Mouse (Mus musculus) cerebellum, postnatal 4 days (tissue): ENCODE results near the gene Acbd3.

Source experiments
- DNase-seq, 2 experiments: peaks; one replicate each; pipeline ENCODE4 v3.0.0; 2022; ENCODE audit warnings: low spot score in 2 of 2, mixed read lengths in 1 of 2

Acbd3 gene

DNA sequence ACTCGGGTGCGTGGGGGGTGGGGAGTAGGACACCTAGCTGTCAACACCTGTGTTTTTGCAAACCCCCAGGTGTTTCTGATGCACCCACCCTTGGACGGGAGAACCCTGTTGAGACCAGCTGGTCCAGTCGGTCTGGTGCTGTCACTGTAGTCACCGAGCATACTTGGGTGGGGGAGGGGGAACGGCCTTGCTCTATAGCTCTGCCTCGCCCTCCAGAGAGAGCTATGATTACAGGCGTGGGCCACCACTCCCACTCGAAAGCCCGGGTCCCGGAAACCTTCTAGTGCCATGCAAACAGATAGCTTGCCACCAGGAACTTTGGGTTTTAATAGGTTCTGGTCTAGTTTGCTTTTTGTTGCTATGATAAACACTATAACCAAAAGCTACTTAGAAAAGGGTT is 36.3 kb downstream of the Acbd3 start:
- no peak for DNase-seq

DNA sequence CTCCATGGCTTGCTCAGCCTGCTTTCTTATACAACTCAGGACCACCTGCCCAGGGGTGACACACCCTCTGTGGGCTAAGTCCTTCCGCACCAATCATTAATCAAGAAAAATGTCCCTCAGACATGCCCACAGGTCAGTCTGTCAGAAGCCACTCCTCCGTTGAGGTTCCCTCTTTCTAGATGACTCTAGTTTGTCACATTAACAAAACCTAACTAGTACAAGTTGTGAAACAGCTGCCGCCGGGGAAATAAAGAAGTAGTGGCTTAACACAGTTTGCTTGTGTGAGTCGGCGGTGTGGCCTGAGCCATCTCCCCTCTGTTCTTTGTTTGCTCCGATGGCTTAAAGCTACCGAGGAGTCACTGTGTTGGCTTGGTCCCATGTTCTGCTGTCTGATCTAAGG is 36.8 kb downstream of the Acbd3 start:
- no peak for DNase-seq

DNA sequence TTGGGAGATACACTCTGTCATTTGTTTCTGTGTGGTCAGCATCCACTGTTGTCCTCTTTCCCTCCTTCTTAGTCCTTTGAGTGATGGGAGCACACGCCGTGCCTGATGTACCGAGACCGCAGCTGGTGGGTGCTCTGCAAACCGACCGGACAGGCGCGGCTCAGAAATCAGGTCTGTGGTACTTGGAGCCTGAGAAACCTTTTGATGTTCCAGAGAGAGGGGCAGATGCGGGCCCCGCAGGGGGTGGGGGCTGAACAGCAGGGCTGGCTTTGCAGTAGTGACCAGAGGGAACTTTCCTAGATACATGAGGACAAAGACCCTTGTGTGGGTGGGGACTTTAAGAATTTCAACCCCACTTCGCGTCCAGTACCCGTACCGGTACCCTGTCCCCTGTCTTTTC is 37.5 kb downstream of the Acbd3 start:
- peak in 1 of 2 experiments; percentile 64 for DNase-seq

DNA sequence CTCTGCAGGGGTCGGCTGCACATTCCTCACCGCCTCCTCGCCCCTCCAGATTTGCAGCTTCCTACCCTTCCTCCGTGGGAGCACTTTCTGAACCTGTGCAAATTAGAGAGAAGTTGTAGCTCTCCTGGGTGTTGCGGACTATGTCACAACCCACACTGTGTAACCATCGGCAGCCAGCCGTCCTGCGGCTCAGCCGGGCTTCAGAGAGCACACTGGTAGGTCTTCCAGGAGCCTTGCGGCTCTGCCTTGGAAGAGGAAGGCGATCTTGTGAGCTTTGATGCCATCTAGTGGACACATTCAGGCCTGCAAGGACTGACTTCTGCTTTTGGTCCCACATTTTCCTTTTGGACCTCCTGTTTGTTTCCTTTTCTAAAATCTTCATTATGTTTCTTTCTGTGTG is 38.0 kb downstream of the Acbd3 start:
- DNase-seq: peak; percentile 70 to 89

DNA sequence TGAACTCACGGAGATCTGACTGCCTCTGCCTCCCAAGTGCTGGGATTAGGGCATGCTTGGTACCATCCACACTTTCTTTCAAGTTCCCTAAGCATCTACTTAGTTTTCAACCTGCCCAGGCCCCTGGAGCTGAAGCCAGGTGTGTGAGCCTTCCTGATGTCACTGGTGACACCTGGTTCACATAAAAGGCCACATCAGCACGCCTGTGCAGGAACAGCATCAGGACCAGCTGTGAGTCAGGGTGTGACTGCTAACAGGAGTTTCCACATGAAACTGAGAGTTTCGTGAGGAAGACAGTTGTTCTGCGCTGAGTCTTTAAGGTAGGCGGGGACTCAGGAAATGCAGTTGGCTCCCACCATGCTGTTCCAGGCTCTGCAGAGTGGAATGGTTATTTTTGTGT is 39.5 kb downstream of the Acbd3 start:
- no peak for DNase-seq

DNA sequence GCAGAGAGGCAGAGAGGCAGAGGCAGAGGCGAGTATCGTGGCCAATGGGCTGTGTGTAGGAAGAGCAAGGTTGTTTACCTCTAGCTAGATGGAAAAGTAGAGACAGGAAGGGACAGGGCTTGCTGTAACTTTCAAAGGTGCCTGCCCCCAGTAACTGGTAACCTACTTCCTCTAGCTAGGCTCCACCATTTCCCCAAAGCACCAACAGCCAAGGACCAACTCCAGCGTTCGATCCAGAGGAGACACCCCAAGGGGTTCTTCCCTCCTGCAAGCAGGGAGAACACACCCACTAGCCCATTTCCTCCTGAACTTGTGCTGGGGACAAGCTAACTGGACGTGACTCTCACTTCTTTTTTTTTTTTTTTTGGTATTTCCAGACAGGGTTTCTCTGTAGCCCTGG is 40.7 kb downstream of the Acbd3 start:
- DNase-seq: no peak

DNA sequence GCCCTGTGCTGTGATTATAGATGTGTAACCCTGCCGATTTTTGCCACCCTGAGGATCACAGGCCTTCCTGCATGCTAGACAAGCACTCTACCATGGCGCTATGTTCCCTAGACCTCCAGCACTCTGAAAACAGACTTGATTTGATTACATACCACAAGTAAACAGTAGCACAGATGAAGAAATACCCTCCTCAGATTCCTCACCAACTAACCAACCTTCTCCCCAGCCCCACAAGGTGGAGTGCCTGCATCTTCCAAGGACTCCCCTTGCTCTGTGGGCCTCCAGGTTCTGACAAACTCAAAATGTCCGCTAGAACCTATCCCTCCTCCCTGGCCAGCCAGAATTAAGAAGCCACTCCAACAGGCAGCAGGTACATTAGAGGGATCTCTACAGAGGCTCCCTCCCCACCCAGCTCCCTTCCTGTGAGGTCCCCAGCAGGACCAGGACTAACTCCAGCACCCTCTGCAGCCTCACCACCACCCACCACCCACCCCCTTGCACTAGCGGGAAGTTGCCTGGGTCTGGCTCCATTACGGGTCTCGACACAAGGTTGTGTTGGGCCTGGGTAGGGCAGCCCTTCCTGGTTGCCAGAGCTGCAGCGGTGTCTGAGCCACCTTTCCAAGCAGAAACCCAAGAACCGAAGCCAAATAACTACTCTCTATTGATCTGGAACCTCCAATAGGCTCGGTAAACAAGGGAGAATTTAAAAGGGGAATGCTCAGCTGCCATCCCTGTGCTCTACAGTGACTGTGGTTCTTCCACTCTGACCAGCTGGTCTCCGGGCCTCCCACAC is 41.9 kb downstream of the Acbd3 start:
- DNase-seq: peak in 1 of 2 experiments; percentile 22

DNA sequence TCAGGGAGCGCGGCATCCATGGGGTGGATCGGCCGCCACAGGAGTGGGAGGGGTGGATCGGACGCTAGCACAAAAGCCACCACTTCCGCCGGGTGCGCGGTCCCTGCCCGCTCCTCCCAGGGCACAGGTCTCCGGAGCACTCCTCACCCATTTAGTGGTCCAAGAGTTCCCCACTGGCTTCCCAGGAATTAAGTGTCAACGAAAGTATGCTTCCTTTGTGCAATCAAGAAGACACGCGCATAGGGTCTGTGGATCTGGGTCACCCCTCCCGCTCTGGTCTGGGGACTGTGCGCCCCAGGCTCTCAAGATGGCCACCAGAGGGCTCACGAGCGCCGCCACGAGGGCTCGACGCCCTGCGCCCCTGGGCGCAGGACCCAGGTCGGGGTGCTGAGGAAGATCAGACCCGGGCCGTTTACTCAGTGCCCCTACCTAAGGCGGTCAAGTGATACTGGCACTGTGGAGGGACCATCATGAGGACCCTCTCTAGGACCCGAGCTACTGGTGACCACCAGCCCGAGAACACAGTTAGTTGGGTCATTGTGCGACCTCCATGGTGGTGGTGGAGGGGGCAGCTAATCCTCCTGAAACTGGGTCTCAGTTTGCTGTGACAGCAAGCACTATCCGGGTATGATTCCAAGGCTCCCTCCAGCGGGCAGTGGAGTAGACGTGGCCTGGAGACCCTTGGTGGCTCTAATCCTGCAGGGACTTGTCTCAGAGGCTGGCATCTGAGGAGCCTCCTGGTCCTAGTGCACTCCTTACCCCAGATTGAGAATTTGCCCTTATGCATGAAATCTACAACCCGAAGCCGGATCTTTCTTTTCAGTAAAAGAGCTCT is 42.7 kb downstream of the Acbd3 start:
- DNase-seq: peak; percentile 65 to 83

DNA sequence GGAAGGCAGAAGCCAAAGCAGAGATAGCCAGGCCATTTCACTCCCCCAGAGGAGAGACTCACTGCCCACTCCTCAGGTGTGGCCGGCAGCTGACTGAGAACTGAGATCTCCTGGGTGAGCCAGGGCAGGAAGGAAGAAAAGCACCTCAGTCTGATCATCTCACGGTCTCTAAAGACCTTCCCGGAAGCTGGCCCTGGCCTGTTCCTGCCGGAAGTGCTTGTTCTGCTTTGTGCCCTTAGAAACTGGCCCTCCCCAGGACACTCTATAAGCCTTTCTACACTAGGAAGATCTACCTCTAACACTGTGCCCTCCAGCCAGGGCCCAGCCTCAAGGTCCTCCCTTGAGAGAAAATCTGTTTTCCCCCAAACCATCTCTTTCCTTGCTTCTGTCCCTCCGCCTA is 45.5 kb downstream of the Acbd3 start:
- DNase-seq: no peak

DNA sequence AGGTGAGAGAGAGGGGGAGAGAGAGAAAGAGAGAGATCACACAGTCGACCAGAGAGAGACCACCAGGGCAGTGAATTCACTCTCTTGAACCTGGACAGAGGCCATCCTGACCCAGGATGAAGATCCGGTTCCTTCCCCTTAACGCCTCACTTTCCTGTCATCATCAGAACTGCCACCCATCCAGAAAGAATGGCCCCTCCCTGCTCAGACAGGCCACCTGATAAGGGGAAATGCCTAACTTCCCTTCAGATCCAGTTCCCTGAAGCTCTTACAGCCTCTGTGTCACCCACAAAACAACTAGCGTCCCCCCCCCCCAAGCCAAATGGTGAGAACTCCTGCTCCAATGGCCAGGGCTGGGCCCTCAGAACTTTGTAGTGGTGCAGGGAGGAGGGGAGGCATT is 45.9 kb downstream of the Acbd3 start:
- no peak for DNase-seq

DNA sequence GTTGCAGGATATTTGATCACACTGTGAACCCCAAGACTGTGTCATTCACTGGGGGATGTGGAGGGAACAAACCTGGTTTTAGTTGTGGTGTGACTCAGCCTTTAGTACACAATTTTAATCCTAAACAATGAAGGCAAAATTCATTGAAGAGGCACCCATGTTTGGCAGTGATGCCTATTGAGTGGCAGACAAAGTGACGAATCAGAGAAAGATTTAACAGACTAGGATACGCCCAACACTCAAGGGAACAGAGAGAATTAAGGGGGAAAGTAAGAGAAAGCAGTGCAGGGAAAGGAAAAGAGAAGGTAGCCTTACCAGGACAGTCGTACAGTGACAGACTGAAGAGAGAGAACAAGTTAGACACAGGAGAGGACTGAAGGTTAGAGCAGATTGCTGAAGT is 46.4 kb downstream of the Acbd3 start:
- DNase-seq: no peak

DNA sequence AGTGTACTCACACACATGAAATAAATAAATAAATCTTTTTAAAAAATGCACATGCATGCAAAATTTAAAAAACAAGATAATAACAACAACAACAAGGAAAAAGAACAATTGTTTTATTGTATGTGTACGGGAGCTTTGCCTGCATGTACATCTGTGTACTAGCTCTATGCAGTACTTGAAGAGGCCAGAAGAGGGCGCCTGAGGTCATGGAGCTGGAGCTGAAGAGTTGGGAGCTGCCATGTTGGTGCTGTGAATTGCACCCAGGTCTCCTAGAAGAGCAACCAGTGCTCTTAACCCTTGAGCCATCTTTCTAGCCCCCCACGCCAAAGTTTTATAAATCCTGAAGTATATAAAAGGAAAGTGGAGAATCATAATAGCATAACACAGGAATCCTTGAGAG is 48.8 kb downstream of the Acbd3 start:
- peak in 1 of 2 experiments; percentile 25 for DNase-seq

DNA sequence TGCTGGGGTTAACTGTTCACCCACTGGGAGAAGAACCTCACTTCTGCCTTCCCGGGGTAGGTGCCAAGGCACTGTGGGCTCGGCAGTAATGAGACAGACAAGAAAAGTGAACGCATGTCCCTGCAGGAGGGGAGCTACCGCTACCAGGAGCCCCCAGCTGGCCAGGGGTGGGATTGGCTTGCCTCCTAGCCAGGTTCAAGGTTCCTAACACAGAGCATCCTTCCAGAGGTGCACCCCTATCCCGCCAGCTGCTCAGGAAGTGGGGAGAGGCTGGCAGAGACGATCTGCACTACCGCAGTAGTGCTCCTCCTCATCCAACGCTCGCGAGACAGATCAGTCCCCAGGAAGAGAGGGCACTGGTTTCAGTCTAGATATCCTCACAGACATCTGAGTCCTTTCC is 49.5 kb downstream of the Acbd3 start:
- DNase-seq: no peak

DNA sequence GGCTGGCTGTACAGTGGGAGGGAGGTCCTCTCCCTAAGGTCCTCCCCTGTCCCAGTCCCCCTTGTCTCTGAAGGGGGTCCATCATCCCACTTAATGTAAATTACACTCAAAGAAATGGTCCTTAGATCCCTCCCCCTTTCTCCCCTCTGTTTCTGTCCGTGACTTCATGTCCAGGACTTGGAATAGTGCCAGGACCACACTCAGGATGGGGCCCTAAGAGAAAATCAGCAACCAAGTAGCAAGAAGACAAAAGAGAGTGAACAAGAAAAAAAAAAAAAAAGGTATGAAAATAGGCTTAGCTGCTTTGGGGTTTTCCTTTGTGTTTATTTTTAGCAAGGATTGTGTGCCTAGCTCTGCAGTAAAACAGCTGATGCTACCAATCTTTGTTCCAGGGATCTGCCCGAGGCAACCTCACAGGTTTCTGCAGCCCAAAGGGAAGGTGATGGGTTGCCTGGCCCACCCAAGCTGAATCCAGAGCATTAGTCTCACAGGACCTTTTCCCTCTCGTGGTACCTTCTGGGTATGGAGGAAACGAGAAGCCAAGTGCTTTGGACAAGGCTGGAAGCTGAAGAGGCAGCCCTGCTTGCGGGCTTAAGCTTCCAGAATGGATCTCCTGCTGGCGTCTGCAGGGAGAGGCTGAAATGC is 50.1 kb downstream of the Acbd3 start:
- no peak for DNase-seq

DNA sequence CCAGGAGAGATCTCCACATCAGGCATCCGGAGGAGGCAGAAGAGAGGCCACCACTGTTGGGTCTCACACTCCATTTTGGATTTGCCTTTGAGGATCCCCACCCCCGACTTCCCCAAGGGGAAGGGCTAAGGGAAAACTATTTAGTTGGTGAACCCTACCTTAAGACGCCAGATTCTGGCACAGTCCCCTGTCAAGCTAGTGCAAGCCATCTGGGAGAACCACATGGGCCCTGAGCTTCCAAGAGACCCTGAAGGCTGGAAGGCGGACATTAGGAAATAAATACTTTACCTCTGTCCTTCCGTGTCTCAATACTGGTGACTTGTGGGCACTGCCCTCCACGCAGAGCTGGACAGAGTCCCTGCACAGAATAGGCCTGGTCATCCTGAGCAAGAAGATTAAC is 50.7 kb downstream of the Acbd3 start:
- DNase-seq: no peak

DNA sequence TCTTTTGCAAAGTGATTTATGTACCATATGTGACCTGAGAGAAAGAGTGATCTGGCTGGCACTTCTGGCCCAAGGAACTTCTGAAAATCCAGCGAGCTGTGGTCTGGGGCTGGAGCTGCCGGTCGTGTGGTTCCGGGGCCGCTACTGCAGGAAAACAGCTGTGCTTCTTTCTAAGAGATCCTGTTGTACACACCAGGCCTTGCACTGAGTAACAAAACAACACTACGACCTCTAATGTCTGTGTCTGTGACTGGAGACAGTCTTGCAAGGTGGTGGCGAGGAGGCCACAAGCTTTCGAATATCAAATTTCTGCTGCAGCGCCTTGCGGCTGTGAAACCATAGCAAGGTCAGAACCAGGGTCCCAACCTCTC is 51.4 kb downstream of the Acbd3 start:
- DNase-seq: no peak

DNA sequence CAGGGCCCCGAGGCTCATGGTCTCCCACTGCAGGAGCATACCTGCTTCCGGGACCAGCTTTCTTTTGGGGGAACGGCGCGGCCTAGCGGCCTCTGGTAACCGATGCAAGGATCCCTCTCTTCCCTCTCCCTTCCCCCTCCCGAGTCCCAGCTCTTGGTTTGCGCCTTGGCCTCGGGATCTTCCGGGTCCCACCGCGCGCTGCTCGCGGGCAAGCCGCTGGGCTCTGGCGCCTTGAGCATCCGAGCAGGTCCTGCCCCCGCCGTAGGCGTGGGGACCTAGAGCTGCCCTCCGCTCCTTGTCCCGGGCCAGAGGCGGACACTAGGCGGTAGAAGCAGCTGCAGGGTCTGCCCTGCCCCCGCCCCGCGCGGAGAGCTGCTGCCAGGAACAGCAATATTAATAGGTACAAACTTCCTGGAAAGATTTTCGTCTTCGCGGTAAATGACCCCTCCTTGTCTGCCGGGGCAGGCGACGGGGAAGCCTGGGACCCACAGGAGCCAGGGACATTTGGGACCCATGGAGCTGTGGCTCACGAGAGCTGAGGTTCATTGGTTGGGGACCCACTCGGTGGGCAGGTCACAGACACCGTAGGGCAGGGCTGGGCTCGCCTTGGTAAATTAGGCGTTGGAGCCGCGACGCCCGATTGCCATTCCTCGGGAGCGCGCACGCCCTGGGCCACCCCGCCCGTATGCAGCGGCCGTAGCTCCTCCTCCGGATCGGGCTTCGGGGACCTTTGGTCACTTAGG is 52.0 kb downstream of the Acbd3 start:
- DNase-seq: peak; percentile 50 to 81

DNA sequence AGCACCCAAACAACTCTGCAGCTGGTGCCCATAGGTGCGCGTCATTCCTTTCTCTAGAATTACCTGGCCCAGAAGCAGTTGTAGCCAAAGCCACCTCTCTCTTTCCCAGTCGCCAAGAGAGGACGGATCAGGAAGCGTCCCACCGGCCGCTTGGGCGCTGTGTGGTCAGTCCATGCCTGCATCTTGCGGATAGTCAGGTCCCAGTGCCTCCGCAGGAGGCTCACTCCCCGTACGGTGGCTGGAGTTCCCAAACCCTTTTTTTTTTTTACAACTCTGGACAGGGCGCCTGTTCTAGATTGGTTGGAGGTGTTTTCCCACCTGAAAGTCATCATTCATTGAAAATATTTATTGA is 52.5 kb downstream of the Acbd3 start:
- no peak for DNase-seq

DNA sequence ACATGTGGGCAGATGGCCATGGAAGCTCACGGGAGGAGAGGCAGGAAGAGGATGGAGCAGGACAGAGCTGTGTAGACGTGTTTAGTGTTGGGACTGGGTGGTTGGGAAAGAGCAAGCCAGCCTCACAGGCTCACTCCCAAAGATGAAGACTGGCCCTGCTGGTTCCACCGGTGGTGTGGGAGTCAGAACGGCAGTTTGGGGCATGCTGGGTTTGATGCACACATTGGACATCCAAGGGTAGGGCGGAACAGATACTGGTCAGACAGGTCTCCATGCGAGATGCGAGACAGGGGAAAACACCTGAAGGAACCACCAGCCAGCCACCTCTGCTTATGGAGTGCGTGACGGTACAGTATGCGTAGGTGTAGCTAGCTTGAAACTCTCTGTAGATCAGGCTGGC is 53.1 kb downstream of the Acbd3 start:
- no peak for DNase-seq

DNA sequence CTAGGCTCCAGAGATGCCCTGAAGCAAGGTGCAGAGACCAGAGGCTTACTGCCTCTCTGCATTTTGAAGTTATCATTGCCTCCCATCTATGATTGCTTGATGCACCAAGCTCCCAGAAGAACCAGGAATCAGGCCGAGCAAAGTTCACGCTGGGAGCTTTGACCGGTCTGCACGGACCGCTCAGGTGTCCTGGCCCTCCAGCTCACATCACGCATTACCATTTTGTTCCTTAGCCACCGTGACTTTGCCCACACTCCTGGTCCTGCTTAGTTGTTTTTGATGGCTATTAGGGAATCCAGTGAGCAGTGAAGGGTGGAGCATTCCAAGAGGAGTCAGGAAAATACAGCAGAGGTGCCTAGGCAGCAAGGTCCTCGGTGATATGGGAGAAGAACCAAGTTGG is 54.4 kb downstream of the Acbd3 start:
- no peak for DNase-seq

DNA sequence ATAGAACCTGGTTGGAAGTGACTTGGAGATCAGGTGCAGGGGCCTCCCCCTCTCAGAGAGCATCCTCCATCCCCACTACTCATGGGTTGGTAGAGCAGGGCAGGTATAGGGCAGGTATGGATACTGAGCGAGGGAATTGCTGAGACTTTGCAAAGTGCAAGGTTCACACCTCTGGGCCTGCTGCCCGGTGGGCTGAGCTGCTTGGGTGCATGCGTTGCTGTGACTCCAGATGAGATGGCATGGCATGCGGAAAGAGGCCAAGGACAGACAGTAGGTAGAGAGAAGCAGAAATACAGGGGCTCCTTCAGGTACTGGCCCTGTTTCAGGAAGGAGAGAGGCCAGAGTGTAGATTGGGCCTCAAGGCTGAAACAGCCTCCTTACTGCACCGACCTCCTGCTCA is 55.4 kb downstream of the Acbd3 start:
- no peak for DNase-seq

DNA sequence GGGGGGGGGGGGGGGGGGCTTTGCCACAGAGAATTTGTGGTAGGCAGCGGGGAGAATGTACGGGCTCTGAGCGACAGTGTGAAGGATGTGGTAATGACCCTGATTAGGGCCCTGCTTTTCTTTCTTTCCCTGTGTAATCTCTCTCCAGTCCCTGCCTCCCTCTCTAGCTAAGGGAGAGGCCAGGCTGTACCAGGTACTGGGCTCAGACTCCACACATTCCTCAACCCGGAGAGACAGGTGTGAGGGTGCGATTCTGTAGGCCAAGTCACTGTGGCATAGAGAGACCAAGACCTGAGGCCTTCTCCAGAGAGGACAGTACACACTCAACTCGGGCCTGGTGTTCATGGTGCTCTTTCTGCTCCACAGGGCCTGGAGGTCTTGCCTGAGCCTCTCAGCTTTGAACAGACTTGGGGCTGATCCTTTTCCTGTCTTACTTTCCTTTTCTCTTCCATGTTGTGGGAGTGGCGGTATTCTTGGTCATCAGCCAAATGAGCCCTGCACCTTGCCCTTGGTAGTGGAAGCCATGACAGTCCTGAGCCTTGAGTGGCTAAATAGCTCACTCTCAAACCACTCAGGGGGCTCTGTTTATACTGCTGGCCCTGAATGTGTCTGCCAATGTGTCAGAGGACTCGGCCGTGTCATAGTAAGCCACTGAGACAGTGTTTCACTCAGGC is 57.2 kb downstream of the Acbd3 start:
- no peak for DNase-seq
